Mouse (Mus musculus): ENCODE measurements at regions not wholly inside any gene's neighbourhood (a gene's known extent, or its start where the extent isn't known, plus 50 kb on each side); places are given as distances from the start of the nearest gene placed in this dataset.

GRCm38 (mm10) chr2:9607547-9607946, 273.5 kb upstream of the 4930412O13Rik start:
- no peak overlapping the region for H3K4me3 ChIP-seq (ENCODE audit: low read depth, low read length)
- H3K4me2 ChIP-seq (ENCODE audit: low read depth) = no peak overlapping the region
- no peaks in the 10 kb centered on the region for H3K9me3 ChIP-seq (ENCODE audit: low read length)
- H3K27ac ChIP-seq (ENCODE audit: low read depth, low read length) = no peak overlapping the region
- no peak for TF ChIP-seq CTCF (IDR thresholded peaks at IDR 0.05; ENCODE audit: low read depth)
- H3K27me3 ChIP-seq (ENCODE audit: insufficient read depth, low read length) = no peaks in the 10 kb centered on the region
- H3K9ac ChIP-seq = no peak overlapping the region
- ATAC-seq = no peak
- 79% methylated on average over 2 of the region's 2 CpGs for WGBS
- DNase-seq = no peak
- no peaks in the 10 kb centered on the region for H3K36me3 ChIP-seq (ENCODE audit: insufficient read depth)
- H3K4me1 ChIP-seq (ENCODE audit: insufficient read depth) = no peaks in the 10 kb centered on the region

- no peaks in the 10 kb centered on the region for H3K9me3 ChIP-seq (ENCODE audit: low read length)
- H3K4me3 ChIP-seq (ENCODE audit: low read depth, low read length) = no peak overlapping the region
- DNase-seq = no peak
- no peaks in the 10 kb centered on the region for H3K36me3 ChIP-seq (ENCODE audit: insufficient read depth)
- H3K4me2 ChIP-seq (ENCODE audit: low read depth) = no peak overlapping the region
- no peak for ATAC-seq
- H3K9ac ChIP-seq = no peak overlapping the region
- WGBS = 86% methylated on average over 2 of the region's 2 CpGs
- H3K27ac ChIP-seq (ENCODE audit: low read depth, low read length) = no peak overlapping the region
- no peaks in the 10 kb centered on the region for H3K27me3 ChIP-seq (ENCODE audit: insufficient read depth, low read length)
- no peak for TF ChIP-seq CTCF (IDR thresholded peaks at IDR 0.05; ENCODE audit: low read depth)
- H3K4me1 ChIP-seq (ENCODE audit: insufficient read depth) = no peaks in the 10 kb centered on the region
Observed at GRCm38 (mm10) chr2:9614415-9614814, 266.6 kb upstream of the 4930412O13Rik start.

DNA sequence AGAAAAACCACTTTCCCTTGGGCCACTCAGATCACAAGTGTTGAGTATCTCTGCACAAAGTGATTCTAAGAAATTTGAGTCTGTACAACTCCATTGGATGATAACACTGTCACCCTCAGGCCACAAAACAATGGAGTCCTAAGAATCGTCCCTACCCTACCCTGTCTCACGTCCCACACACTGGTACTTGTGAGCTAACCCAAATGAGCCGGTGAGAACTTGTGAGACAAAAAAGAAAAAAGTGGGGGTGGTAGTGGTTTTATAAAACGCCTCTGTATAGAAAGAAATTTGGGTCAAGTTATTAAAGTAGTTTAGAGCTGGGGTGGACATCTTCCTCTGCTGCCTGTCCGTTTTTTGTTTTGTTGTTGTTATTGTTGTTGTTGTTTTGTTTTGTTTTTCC, 264.8 kb upstream of the 4930412O13Rik start:
- WGBS = 83% methylated on average over 5 of the region's 5 CpGs
- no peaks in the 10 kb centered on the region for H3K36me3 ChIP-seq (ENCODE audit: insufficient read depth)
- H3K4me3 ChIP-seq (ENCODE audit: low read depth, low read length) = no peak overlapping the region
- no peaks in the 10 kb centered on the region for H3K4me1 ChIP-seq (ENCODE audit: insufficient read depth)
- no peak for TF ChIP-seq CTCF (IDR thresholded peaks at IDR 0.05; ENCODE audit: low read depth)
- ATAC-seq (no peak), DNase-seq (no peak)
- no peak overlapping the region for H3K27ac ChIP-seq (ENCODE audit: low read depth, low read length)
- H3K9ac ChIP-seq = no peak overlapping the region
- H3K27me3 ChIP-seq (ENCODE audit: insufficient read depth, low read length) = no peaks in the 10 kb centered on the region
- no peak overlapping the region for H3K4me2 ChIP-seq (ENCODE audit: low read depth)
- no peaks in the 10 kb centered on the region for H3K9me3 ChIP-seq (ENCODE audit: low read length)

DNA sequence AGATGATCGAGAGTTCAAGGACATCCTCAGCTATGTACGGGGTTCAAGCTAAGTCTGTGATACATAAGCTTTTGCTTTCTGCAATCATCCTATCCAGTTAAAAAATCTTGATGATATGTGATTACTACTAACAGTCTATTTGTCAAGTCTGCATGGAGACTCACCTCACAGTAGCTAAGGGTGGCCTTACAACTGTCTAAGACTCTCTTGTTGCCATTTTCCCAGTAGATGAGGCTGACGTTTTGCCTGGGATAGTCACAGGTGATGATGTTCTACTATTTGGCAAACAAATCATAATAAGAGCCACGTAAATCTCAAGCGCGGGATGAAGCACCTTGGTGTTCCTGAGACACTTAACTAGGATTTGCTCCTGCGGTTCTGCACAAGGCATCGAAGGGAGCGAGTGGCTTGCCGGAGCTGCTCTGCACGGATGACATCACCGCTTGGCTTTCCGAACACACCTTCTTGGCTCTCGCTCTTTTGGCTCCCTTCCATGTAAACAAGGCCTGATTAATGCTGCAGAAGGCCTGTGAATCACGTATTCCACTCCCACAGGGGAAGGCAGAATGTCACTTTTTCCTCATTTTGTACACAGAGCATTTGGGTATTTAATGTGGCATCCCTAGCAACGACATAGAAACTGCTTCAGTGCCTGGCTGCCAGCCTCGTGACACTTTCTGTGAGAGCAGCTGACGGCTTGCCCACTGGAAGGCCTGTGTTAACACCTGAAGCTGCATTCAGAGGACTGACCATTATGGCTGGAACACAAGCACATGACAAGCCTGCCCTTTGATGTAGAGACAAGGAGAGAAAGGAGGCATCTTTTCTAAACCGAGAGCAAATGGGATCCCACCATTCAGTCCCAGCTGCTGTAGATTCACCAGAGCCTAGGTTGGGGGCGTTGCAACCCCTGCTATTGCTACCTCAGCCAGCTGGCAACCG, 260.5 kb upstream of the 4930412O13Rik start:
- Histone ChIP-seq H3K4me1 (ENCODE audit: insufficient read depth) (no peaks in the 10 kb centered on the region), H3K4me3 (ENCODE audit: low read depth, low read length) (no peak overlapping the region), H3K4me2 (ENCODE audit: low read depth) (0 out of 2 replicates have a peak overlapping the region, but pooled peaks have one; percentile 20), H3K9ac (no peak overlapping the region), H3K9me3 (ENCODE audit: low read length) (no peaks in the 10 kb centered on the region), H3K27ac (ENCODE audit: low read depth, low read length) (no peak overlapping the region), H3K27me3 (ENCODE audit: insufficient read depth, low read length) (no peaks in the 10 kb centered on the region), H3K36me3 (ENCODE audit: insufficient read depth) (no peaks in the 10 kb centered on the region)
- whole genome bisulfite sequencing = 31% methylated on average over 21 of the region's 21 CpGs
- peak; percentile 94 for ATAC-seq
- DNase-seq = peak; percentile 83
- no peak for TF ChIP-seq CTCF (IDR thresholded peaks at IDR 0.05; ENCODE audit: low read depth)

DNA sequence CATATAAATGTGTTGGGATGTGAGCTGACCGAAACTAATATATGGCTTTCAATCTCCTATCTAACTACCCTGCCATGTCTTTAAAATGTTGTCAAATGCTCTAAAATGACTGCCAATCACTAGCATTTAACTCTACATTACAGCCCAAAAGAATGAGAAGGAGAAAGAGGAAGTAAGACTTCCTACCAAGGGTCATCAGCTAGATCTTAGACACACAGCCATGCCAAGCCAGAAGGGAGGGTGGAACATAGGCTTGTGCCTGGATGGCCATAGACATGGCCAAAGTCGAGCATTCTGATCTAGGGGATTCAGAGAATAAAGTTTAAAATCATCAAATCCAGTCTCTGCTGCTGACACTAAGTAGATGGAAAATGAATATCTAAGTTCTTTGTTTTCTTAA, 257.4 kb upstream of the 4930412O13Rik start:
- Histone ChIP-seq H3K9me3 (ENCODE audit: low read length) (no peaks in the 10 kb centered on the region), H3K4me1 (ENCODE audit: insufficient read depth) (no peaks in the 10 kb centered on the region), H3K27ac (ENCODE audit: low read depth, low read length) (no peak overlapping the region), H3K36me3 (ENCODE audit: insufficient read depth) (no peaks in the 10 kb centered on the region), H3K9ac (no peak overlapping the region), H3K27me3 (ENCODE audit: insufficient read depth, low read length) (no peaks in the 10 kb centered on the region), H3K4me2 (ENCODE audit: low read depth) (no peak overlapping the region), H3K4me3 (ENCODE audit: low read depth, low read length) (no peak overlapping the region)
- WGBS = 85% methylated on average over 2 of the region's 2 CpGs
- DNase-seq (no peak), ATAC-seq (no peak)
- no peak for TF ChIP-seq CTCF (IDR thresholded peaks at IDR 0.05; ENCODE audit: low read depth)

DNA sequence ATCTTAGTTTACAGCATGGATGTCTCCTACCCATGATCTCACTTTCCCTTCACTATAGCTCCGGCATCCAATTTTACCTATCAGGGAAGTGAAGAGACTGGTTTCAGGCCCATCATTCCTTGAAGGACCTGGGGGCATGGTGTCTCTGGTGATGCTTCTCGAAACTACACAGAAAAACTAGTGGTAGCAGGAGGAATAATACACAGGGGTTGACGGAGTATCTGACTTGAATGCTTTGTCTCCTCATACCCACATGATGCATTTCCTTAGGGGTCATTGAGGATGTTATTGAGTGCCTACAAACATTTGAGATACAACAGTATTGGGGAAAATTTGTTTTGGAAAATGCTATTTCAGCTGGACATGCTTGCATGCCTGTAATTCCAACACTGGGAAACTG, 253.0 kb upstream of the 4930412O13Rik start:
- Histone ChIP-seq H3K4me3 (ENCODE audit: low read depth, low read length) (no peak overlapping the region), H3K4me2 (ENCODE audit: low read depth) (no peak overlapping the region), H3K27ac (ENCODE audit: low read depth, low read length) (no peak overlapping the region), H3K9ac (no peak overlapping the region), H3K27me3 (ENCODE audit: insufficient read depth, low read length) (no peaks in the 10 kb centered on the region), H3K36me3 (ENCODE audit: insufficient read depth) (no peaks in the 10 kb centered on the region), H3K9me3 (ENCODE audit: low read length) (no peaks in the 10 kb centered on the region), H3K4me1 (ENCODE audit: insufficient read depth) (no peaks in the 10 kb centered on the region)
- WGBS = 86% methylated on average over 3 of the region's 3 CpGs
- no peak for ATAC-seq
- TF ChIP-seq CTCF (IDR thresholded peaks at IDR 0.05; ENCODE audit: low read depth) = no peak
- no peak for DNase-seq

DNA sequence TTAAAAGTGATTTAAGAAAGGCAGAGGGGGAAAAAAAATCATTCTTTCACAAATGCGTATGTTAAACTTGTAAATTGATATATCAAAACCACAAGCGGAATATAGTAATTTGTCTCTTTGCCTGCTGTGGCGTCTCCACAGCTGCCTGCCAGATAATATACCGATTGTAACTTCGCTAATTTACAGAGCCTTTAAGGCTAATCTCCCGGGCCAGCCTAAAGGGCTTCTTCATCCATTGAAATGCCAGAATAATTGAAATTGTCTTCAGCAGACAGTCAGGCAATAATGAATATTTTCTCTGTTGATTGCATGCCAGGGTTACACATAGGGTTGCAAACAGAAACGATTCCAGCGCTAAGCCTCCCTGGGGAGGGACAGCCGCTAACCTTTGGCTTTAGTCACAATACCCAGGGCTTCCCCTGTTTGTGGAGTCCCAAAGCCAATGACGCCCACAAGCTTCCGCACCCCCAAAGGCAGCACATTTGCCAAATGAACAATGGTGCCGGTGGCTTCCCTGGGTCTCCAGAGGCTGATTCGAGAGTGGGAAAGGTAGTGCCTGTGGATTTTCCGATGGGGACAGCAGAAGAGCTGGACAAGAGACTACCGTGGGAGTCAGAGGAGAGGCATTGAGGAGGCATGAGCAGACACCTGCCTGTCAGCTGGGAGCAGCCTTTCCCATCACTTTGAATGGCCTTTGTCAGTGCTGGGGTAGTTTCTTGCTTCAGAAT, 248.2 kb upstream of the 4930412O13Rik start:
- 7% methylated on average over 15 of the region's 15 CpGs for WGBS
- Histone ChIP-seq H3K4me1 (ENCODE audit: insufficient read depth) (no peaks in the 10 kb centered on the region), H3K27ac (ENCODE audit: low read depth, low read length) (no peak overlapping the region), H3K4me3 (ENCODE audit: low read depth, low read length) (0 out of 2 replicates have a peak overlapping the region, but pooled peaks have one; percentile 14), H3K9me3 (ENCODE audit: low read length) (no peaks in the 10 kb centered on the region), H3K36me3 (ENCODE audit: insufficient read depth) (no peaks in the 10 kb centered on the region), H3K9ac (peak overlapping the region; percentile 4; the same call in 1 of the 2 replicates), H3K4me2 (ENCODE audit: low read depth) (peak overlapping the region; percentile 33), H3K27me3 (ENCODE audit: insufficient read depth, low read length) (no peaks in the 10 kb centered on the region)
- peak; percentile 8 for DNase-seq
- ATAC-seq = no peak
- no peak for TF ChIP-seq CTCF (IDR thresholded peaks at IDR 0.05; ENCODE audit: low read depth)

Measured in forebrain, postnatal 0 days (tissue).